Mouse (Mus musculus): ENCODE results near the gene 9530077C05Rik. TPM values are rescaled to one million over a fixed set of nuclear protein-coding genes. Genes with fewer than 3 reads are reported as not detected.

Gene 9530077C05Rik
- polyA plus RNA-seq, 1 experiment from 2014 or later: 8.3 TPM

- no peak for ATAC-seq (ENCODE audit: insufficient read depth, low FRiP score, low TSS enrichment)
- Histone ChIP-seq H3K4me3 (ENCODE audit: low read depth, low read length) (no peak overlapping the region), H3K36me3 (ENCODE audit: control insufficient read depth, insufficient read depth, low read length) (no peaks in the 10 kb centered on the region), H3K9me3 (ENCODE audit: control insufficient read depth, low read length) (no peaks in the 10 kb centered on the region), H3K9ac (ENCODE audit: low read length) (no peak overlapping the region), H3K27me3 (ENCODE audit: control insufficient read depth, insufficient read depth, low read length) (no peaks in the 10 kb centered on the region), H3K27ac (ENCODE audit: low read depth, low read length) (no peak overlapping the region), H3K4me1 (ENCODE audit: control insufficient read depth, insufficient read depth, low read length) (no peaks in the 10 kb centered on the region), H3K4me2 (ENCODE audit: low read depth) (no peak overlapping the region)
- 98% methylated on average over 2 of the region's 2 CpGs for WGBS
- no peak for DNase-seq (ENCODE audit: low spot score)
Measured at GRCm38 (mm10) chr9:22434101-22434500, 22.8 kb downstream of the 9530077C05Rik start.

GRCm38 (mm10) chr9:22438826-22439225 is 27.5 kb downstream of the 9530077C05Rik start:
- no peak for DNase-seq (ENCODE audit: low spot score)
- Histone ChIP-seq H3K27ac (ENCODE audit: low read depth, low read length) (no peak overlapping the region), H3K9me3 (ENCODE audit: control insufficient read depth, low read length) (no peaks in the 10 kb centered on the region), H3K4me3 (ENCODE audit: low read depth, low read length) (no peak overlapping the region), H3K4me2 (ENCODE audit: low read depth) (no peak overlapping the region), H3K4me1 (ENCODE audit: control insufficient read depth, insufficient read depth, low read length) (no peaks in the 10 kb centered on the region), H3K36me3 (ENCODE audit: control insufficient read depth, insufficient read depth, low read length) (no peaks in the 10 kb centered on the region), H3K27me3 (ENCODE audit: control insufficient read depth, insufficient read depth, low read length) (no peaks in the 10 kb centered on the region), H3K9ac (ENCODE audit: low read length) (no peak overlapping the region)
- ATAC-seq (ENCODE audit: insufficient read depth, low FRiP score, low TSS enrichment): no peak
- WGBS: 66% methylated on average over 1 of the region's 1 CpGs

GRCm38 (mm10) chr9:22443157-22443556 is 31.8 kb downstream of the 9530077C05Rik start:
- no peak for DNase-seq (ENCODE audit: low spot score)
- no peaks in the 10 kb centered on the region for H3K9me3 ChIP-seq (ENCODE audit: control insufficient read depth, low read length)
- ATAC-seq (ENCODE audit: insufficient read depth, low FRiP score, low TSS enrichment): no peak
- no peak overlapping the region for H3K27ac ChIP-seq (ENCODE audit: low read depth, low read length)
- no peak overlapping the region for H3K4me3 ChIP-seq (ENCODE audit: low read depth, low read length)
- no peaks in the 10 kb centered on the region for H3K4me1 ChIP-seq (ENCODE audit: control insufficient read depth, insufficient read depth, low read length)
- H3K27me3 ChIP-seq (ENCODE audit: control insufficient read depth, insufficient read depth, low read length): no peaks in the 10 kb centered on the region
- H3K9ac ChIP-seq (ENCODE audit: low read length): no peak overlapping the region
- WGBS: 92% methylated on average over 10 of the region's 10 CpGs
- no peak overlapping the region for H3K4me2 ChIP-seq (ENCODE audit: low read depth)
- H3K36me3 ChIP-seq (ENCODE audit: control insufficient read depth, insufficient read depth, low read length): peaks cover 7% of the 10 kb centered on the region

GRCm38 (mm10) chr9:22445123-22445522 is 33.8 kb downstream of the 9530077C05Rik start:
- DNase-seq (ENCODE audit: low spot score) (no peak), ATAC-seq (ENCODE audit: insufficient read depth, low FRiP score, low TSS enrichment) (no peak)
- Histone ChIP-seq H3K27me3 (ENCODE audit: control insufficient read depth, insufficient read depth, low read length) (no peaks in the 10 kb centered on the region), H3K9ac (ENCODE audit: low read length) (no peak overlapping the region), H3K4me1 (ENCODE audit: control insufficient read depth, insufficient read depth, low read length) (no peaks in the 10 kb centered on the region), H3K4me3 (ENCODE audit: low read depth, low read length) (no peak overlapping the region), H3K36me3 (ENCODE audit: control insufficient read depth, insufficient read depth, low read length) (peaks cover 9% of the 10 kb centered on the region), H3K27ac (ENCODE audit: low read depth, low read length) (no peak overlapping the region), H3K4me2 (ENCODE audit: low read depth) (no peak overlapping the region), H3K9me3 (ENCODE audit: control insufficient read depth, low read length) (no peaks in the 10 kb centered on the region)
- 85% methylated on average over 1 of the region's 1 CpGs for WGBS

DNA sequence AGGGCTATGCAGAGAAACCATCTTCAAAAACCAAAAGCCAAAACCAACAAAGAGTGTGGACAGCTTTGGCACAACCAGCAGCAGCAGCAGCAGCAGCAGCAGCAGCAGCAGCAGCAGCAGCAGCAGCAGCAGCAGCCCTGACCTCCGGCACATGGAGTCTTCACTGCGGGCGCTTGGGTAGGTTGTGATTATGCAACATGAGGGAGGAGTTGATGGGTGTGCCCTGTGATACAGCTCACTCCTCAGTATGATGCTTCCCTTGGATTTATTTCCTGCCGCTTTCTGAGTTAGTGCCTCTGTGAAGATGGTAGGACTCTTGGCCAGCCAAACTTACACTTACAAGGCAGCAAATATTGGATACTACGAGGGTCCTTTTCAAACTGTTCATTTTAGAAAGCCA is 35.9 kb downstream of the 9530077C05Rik start:
- ATAC-seq (ENCODE audit: insufficient read depth, low FRiP score, low TSS enrichment) (no peak), DNase-seq (ENCODE audit: low spot score) (no peak)
- H3K27ac ChIP-seq (ENCODE audit: low read depth, low read length): no peak overlapping the region
- WGBS: 92% methylated on average over 5 of the region's 5 CpGs
- H3K9me3 ChIP-seq (ENCODE audit: control insufficient read depth, low read length): no peaks in the 10 kb centered on the region
- H3K4me1 ChIP-seq (ENCODE audit: control insufficient read depth, insufficient read depth, low read length): no peaks in the 10 kb centered on the region
- H3K4me3 ChIP-seq (ENCODE audit: low read depth, low read length): no peak overlapping the region
- no peak overlapping the region for H3K9ac ChIP-seq (ENCODE audit: low read length)
- H3K36me3 ChIP-seq (ENCODE audit: control insufficient read depth, insufficient read depth, low read length): peaks cover 9% of the 10 kb centered on the region
- no peaks in the 10 kb centered on the region for H3K27me3 ChIP-seq (ENCODE audit: control insufficient read depth, insufficient read depth, low read length)
- no peak overlapping the region for H3K4me2 ChIP-seq (ENCODE audit: low read depth)

GRCm38 (mm10) chr9:22448420-22448819 is 37.1 kb downstream of the 9530077C05Rik start:
- WGBS: 91% methylated on average over 13 of the region's 13 CpGs
- Histone ChIP-seq H3K4me2 (ENCODE audit: low read depth) (no peak overlapping the region), H3K27ac (ENCODE audit: low read depth, low read length) (no peak overlapping the region), H3K4me3 (ENCODE audit: low read depth, low read length) (no peak overlapping the region), H3K9ac (ENCODE audit: low read length) (no peak overlapping the region), H3K36me3 (ENCODE audit: control insufficient read depth, insufficient read depth, low read length) (peaks cover 14% of the 10 kb centered on the region), H3K27me3 (ENCODE audit: control insufficient read depth, insufficient read depth, low read length) (no peaks in the 10 kb centered on the region), H3K4me1 (ENCODE audit: control insufficient read depth, insufficient read depth, low read length) (no peaks in the 10 kb centered on the region), H3K9me3 (ENCODE audit: control insufficient read depth, low read length) (no peaks in the 10 kb centered on the region)
- DNase-seq (ENCODE audit: low spot score): no peak
- ATAC-seq (ENCODE audit: insufficient read depth, low FRiP score, low TSS enrichment): no peak

GRCm38 (mm10) chr9:22449209-22449608 is 37.9 kb downstream of the 9530077C05Rik start:
- ATAC-seq (ENCODE audit: insufficient read depth, low FRiP score, low TSS enrichment) (no peak), DNase-seq (ENCODE audit: low spot score) (no peak)
- H3K36me3 ChIP-seq (ENCODE audit: control insufficient read depth, insufficient read depth, low read length): peaks cover 14% of the 10 kb centered on the region
- 89% methylated on average over 6 of the region's 6 CpGs for WGBS
- H3K9ac ChIP-seq (ENCODE audit: low read length): no peak overlapping the region
- H3K27me3 ChIP-seq (ENCODE audit: control insufficient read depth, insufficient read depth, low read length): no peaks in the 10 kb centered on the region
- H3K4me3 ChIP-seq (ENCODE audit: low read depth, low read length): no peak overlapping the region
- H3K4me1 ChIP-seq (ENCODE audit: control insufficient read depth, insufficient read depth, low read length): no peaks in the 10 kb centered on the region
- no peak overlapping the region for H3K4me2 ChIP-seq (ENCODE audit: low read depth)
- no peaks in the 10 kb centered on the region for H3K9me3 ChIP-seq (ENCODE audit: control insufficient read depth, low read length)
- no peak overlapping the region for H3K27ac ChIP-seq (ENCODE audit: low read depth, low read length)

GRCm38 (mm10) chr9:22452697-22453096 is 41.4 kb downstream of the 9530077C05Rik start:
- 90% methylated on average over 10 of the region's 10 CpGs for WGBS
- Histone ChIP-seq H3K27ac (ENCODE audit: low read depth, low read length) (no peak overlapping the region), H3K36me3 (ENCODE audit: control insufficient read depth, insufficient read depth, low read length) (peaks cover 14% of the 10 kb centered on the region), H3K9ac (ENCODE audit: low read length) (no peak overlapping the region), H3K4me3 (ENCODE audit: low read depth, low read length) (no peak overlapping the region), H3K4me2 (ENCODE audit: low read depth) (no peak overlapping the region), H3K27me3 (ENCODE audit: control insufficient read depth, insufficient read depth, low read length) (no peaks in the 10 kb centered on the region), H3K9me3 (ENCODE audit: control insufficient read depth, low read length) (no peaks in the 10 kb centered on the region), H3K4me1 (ENCODE audit: control insufficient read depth, insufficient read depth, low read length) (no peaks in the 10 kb centered on the region)
- ATAC-seq (ENCODE audit: insufficient read depth, low FRiP score, low TSS enrichment): no peak
- no peak for DNase-seq (ENCODE audit: low spot score)

GRCm38 (mm10) chr9:22453501-22453924 is 42.2 kb downstream of the 9530077C05Rik start:
- Histone ChIP-seq H3K4me3 (ENCODE audit: low read depth, low read length) (no peak overlapping the region), H3K27ac (ENCODE audit: low read depth, low read length) (no peak overlapping the region), H3K4me1 (ENCODE audit: control insufficient read depth, insufficient read depth, low read length) (no peaks in the 10 kb centered on the region), H3K9me3 (ENCODE audit: control insufficient read depth, low read length) (no peaks in the 10 kb centered on the region), H3K4me2 (ENCODE audit: low read depth) (no peak overlapping the region), H3K36me3 (ENCODE audit: control insufficient read depth, insufficient read depth, low read length) (peaks cover 12% of the 10 kb centered on the region), H3K27me3 (ENCODE audit: control insufficient read depth, insufficient read depth, low read length) (no peaks in the 10 kb centered on the region), H3K9ac (ENCODE audit: low read length) (no peak overlapping the region)
- 95% methylated on average over 10 of the region's 10 CpGs for WGBS
- ATAC-seq (ENCODE audit: insufficient read depth, low FRiP score, low TSS enrichment) (no peak), DNase-seq (ENCODE audit: low spot score) (no peak)

Measured in neural tube, embryonic 11.5 days (tissue).